Mouse (Mus musculus) neural tube, embryonic 14.5 days (tissue): ENCODE results near the gene Borcs7. TPM values are rescaled to one million over a fixed set of nuclear protein-coding genes. Genes with fewer than 3 reads are reported as not detected.

ENCODE experiments used
- ATAC-seq: fragments of 200-750 bp; cut with Nextera tagmentation; 2 replicates; pipeline ENCODE4 v1.8.0; 2017; ENCODE audit warnings: low read depth, mild to moderate bottlenecking, moderate TSS enrichment, moderate library complexity
- H3K27ac ChIP-seq: fragments of 300-500 bp; sonication (generic); 2 replicates; pipeline ENCODE4 v1.5.1; 2014; ENCODE audit warnings: low read depth, mild to moderate bottlenecking, control low read depth, low read length, moderate library complexity, mixed read lengths
- H3K27me3 ChIP-seq: fragments of 300-500 bp; sonication (generic); 2 replicates; pipeline ENCODE4 v1.6.1; 2014; ENCODE audit warnings: low read length; ENCODE audit not compliant: control insufficient read depth, insufficient read depth
- H3K36me3 ChIP-seq: fragments of 300-500 bp; sonication (generic); 2 replicates; pipeline ENCODE4 v1.6.1; 2014; ENCODE audit warnings: low read length, mixed read lengths; ENCODE audit not compliant: control insufficient read depth, insufficient read depth
- H3K4me1 ChIP-seq: fragments of 300-500 bp; sonication (generic); 2 replicates; pipeline ENCODE4 v1.6.1; 2014; ENCODE audit warnings: low read length; ENCODE audit not compliant: control insufficient read depth, insufficient read depth
- H3K4me2 ChIP-seq: fragments of 300-500 bp; sonication (generic); 2 replicates; pipeline ENCODE4 v1.6.1; 2014; ENCODE audit warnings: mild to moderate bottlenecking, low read depth, low read length, control low read depth
- H3K4me3 ChIP-seq: fragments of 300-500 bp; sonication (generic); 2 replicates; pipeline ENCODE4 v1.5.1; 2014; ENCODE audit warnings: low read depth, low read length, control low read depth, mixed read lengths
- H3K9ac ChIP-seq: fragments of 300-500 bp; sonication (generic); replicated peaks from 2 replicates; pipeline ENCODE4 v1.6.1; 2014; ENCODE audit warnings: low read depth, mild to moderate bottlenecking, control low read depth, low read length, mixed read lengths
- H3K9me3 ChIP-seq: fragments of 300-500 bp; sonication (generic); 2 replicates; pipeline ENCODE4 v1.6.1; 2016; ENCODE audit warnings: low read length; ENCODE audit not compliant: control insufficient read depth
- WGBS: fragments of 180-500 bp; shearing (Covaris S2); extraction: QIAGEN DNeasy Blood & Tissue Kit; methylation state at CpG from one replicate; pipeline ENCODE4 v1.1.7; 2014; 5-methylcytosine and 5-hydroxymethylcytosine counted together
- polyA plus RNA-seq: library from polyadenylated mRNA; unstranded; fragments of >200 nt; fragmentation: Nextera tagmentation; extraction: Ambion mirVana; gene quantifications from 2 replicates; pipeline ENCODE4 v1.2.1, GENCODE M21; 2014

The Borcs7 gene
- polyA plus RNA-seq, 1 experiment from 2014 or later: 28.2 TPM

DNA sequence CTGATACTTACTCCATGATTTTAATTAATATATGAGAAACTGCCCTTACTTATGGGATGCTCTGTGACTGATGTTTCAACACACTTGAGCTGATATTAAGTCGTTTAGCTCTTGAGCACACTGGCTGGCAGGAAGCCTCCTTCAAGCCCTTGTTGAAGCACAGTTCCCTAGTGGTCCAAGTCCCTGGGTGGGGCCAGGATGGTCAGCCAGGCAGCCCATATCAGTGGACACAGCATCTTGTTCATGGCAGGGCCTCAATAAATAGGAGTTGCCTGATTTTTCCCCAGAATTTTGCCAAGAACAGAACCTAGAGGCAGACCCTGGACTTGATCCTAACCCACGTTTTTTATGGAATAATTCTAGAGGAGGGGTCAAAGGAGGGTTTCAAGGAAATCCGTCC, 42.5 kb upstream of the Borcs7 start:
- Histone ChIP-seq H3K9me3 (no peaks in the 10 kb centered on the region), H3K4me3 (no peak overlapping the region), H3K36me3 (0 out of 2 replicates have a peak, but pooled peaks cover under 1% of the 10 kb centered on the region), H3K4me1 (peaks cover 18% of the 10 kb centered on the region), H3K27ac (no peak overlapping the region), H3K9ac (no peak overlapping the region), H3K27me3 (no peaks in the 10 kb centered on the region), H3K4me2 (no peak overlapping the region)
- WGBS: 79% methylated on average over 3 of the region's 3 CpGs
- no peak for ATAC-seq

DNA sequence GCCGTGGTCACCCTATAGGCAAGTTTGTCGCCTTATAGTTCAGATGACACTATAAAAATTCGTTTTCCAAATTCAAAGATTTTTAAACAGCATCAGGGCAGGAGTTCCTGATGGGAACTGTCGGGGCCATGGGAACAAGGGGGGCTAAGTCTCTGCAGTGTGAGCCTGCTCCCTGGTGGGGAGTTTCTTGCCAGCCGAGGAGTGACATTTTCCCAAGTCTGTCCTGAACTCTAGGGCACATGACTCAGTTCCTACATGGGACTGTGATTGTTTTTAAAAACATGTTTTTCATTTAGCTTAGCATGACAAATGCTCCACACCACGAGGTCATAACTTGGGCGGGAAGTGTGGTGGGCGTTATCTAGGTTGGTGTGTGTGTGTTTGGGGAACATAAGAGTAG, 41.9 kb upstream of the Borcs7 start:
- ATAC-seq: no peak
- Histone ChIP-seq H3K4me2 (no peak overlapping the region), H3K9ac (no peak overlapping the region), H3K9me3 (no peaks in the 10 kb centered on the region), H3K4me3 (no peak overlapping the region), H3K36me3 (peaks cover 3% of the 10 kb centered on the region; the same call in 1 of the 2 replicates), H3K4me1 (peaks cover 13% of the 10 kb centered on the region), H3K27ac (no peak overlapping the region), H3K27me3 (no peaks in the 10 kb centered on the region)
- 86% methylated on average over 8 of the region's 8 CpGs for WGBS

DNA sequence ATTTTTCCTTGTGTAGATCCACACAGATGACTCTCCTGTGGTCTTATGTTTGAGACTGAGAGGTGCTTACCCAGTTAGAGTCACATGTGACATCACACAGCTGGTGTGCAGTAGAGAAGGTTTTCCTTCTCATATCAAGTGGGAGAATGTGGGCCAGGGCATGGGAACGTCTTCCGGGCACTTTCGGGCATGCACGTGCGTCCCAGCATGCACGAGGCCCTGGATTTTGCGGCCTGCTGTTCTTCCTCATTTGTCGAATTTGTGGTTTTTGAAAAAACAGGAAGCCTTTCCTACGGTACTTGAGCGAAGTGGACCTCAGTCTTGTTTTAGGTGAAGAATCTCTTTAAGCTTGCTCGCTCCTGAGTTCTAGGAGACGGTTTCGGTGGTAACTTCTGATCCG, 41.1 kb upstream of the Borcs7 start:
- no peaks in the 10 kb centered on the region for H3K27me3 ChIP-seq
- H3K4me2 ChIP-seq: no peak overlapping the region
- no peaks in the 10 kb centered on the region for H3K9me3 ChIP-seq
- peaks cover 11% of the 10 kb centered on the region for H3K4me1 ChIP-seq
- H3K27ac ChIP-seq: no peak overlapping the region
- H3K9ac ChIP-seq: no peak overlapping the region
- no peak overlapping the region for H3K4me3 ChIP-seq
- 96% methylated on average over 14 of the region's 14 CpGs for WGBS
- ATAC-seq: no peak
- H3K36me3 ChIP-seq: peaks cover 10% of the 10 kb centered on the region

DNA sequence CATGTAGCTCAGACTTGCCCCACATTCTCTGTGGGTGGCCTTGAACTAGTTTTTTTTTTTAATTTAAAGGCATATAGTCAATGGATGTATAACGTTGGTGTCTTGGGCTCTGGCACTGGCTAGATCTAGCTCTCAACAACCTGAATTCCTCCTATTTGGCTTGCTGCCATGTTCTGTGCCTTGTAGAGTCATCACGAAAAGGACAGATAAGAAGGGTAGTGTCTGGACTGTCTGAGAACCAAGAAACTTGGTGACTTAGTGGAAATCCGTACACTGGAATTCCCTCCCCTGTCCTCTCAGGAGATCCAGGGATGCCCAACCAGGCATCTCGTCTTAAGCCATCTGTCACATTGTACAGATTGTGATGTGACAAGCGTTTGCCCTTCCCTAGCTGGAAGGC, 36.5 kb upstream of the Borcs7 start:
- no peak for ATAC-seq
- peaks cover 29% of the 10 kb centered on the region for H3K36me3 ChIP-seq

DNA sequence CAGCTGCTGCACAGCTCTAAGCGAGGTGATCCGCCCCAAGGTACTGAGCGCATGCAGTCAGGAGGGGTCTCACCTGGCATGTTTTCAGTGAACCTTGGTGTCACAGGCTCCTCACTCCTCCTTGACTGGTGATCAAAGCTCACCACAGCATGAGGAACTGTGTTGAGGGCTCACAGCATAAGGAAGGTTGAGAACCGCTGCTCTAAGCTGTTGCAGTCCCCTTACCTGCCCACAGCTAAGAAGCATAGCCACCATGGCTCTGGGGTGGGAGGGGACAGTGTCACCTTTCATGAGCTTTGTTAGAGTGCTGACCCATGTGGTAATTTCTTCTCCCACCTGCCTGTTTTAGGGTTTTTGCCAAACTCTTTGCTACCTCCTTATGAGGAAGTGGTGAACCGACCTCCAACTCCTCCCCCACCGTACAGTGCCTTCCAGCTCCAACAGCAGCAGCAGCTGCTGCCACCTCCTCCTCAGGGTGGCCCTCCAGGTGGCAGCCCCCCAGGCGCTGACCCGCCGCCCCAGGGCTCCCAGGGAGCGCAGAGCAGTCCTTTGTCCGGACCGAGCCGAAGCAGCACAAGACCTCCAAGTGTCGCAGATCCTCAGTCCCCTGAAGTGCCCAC, 36.0 kb upstream of the Borcs7 start:
- no peaks in the 10 kb centered on the region for H3K9me3 ChIP-seq
- H3K9ac ChIP-seq: no peak overlapping the region
- H3K4me1 ChIP-seq: no peaks in the 10 kb centered on the region
- H3K36me3 ChIP-seq: peaks cover 29% of the 10 kb centered on the region
- H3K27ac ChIP-seq: no peak overlapping the region
- no peak overlapping the region for H3K4me3 ChIP-seq
- WGBS: 92% methylated on average over 14 of the region's 14 CpGs
- H3K4me2 ChIP-seq: no peak overlapping the region
- no peak for ATAC-seq
- no peaks in the 10 kb centered on the region for H3K27me3 ChIP-seq

More for the DNA sequence above, 36.5 kb upstream of the Borcs7 start:
- Histone ChIP-seq H3K9ac (no peak overlapping the region), H3K27ac (no peak overlapping the region), H3K4me1 (no peaks in the 10 kb centered on the region), H3K4me2 (no peak overlapping the region), H3K4me3 (no peak overlapping the region), H3K9me3 (no peaks in the 10 kb centered on the region), H3K27me3 (no peaks in the 10 kb centered on the region)
- 83% methylated on average over 5 of the region's 5 CpGs for WGBS

DNA sequence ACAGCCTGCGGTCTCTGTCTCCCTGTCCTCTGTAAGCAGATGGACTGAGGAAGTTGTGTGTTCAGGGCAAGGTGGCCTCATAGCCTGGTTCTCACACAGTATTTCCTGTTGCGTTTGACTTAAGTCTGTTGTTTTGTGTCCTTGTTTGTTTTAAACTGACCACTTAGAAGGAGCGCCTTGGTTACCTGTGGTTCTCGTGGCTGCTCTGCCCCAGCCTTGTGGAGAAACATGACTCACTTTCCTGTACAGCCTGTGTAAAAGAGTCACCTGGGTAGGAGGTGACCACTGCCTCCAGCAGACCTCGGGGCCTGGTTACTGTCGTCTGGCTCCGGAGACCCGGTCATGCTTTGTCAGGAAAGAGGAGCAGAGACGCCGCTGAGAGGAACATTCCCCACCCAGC, 34.1 kb upstream of the Borcs7 start:
- H3K27ac ChIP-seq: no peak overlapping the region
- H3K4me1 ChIP-seq: no peaks in the 10 kb centered on the region
- H3K27me3 ChIP-seq: no peaks in the 10 kb centered on the region
- no peak overlapping the region for H3K4me3 ChIP-seq
- no peaks in the 10 kb centered on the region for H3K9me3 ChIP-seq
- ATAC-seq: no peak
- H3K36me3 ChIP-seq: peaks cover 29% of the 10 kb centered on the region
- WGBS: 93% methylated on average over 10 of the region's 10 CpGs
- no peak overlapping the region for H3K9ac ChIP-seq
- no peak overlapping the region for H3K4me2 ChIP-seq

DNA sequence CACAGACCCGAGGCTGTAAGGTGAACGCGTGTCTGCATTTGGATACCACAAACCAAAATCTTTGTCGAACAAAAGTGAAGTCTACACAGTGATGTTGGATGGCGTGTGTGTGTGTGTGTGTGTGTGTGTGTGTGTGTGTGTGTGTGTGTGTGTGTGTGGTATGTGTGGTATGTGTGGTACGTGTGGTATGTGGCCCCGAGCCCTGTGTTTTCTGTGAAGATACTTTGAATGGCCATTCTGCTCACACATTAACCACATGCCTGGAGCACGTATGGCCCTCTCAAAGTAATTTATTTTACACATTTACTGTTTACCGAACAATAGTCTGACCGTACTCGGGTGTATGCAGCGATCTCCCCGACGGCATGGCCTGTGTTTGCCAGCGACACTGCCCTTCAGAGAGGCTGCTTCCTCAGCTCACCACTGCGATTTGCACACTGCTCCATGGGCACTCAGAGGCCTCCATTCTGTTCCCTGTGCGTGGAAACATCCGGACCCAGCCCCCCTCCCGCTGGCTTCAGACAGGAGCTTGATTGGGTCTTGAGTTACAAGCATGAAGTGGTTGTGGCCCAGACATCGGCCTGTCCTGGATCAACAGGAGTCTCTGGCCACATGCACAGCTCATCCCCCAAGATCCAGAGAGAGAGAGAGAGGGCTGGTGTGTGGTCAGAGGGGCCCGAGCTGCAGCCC, 33.4 kb upstream of the Borcs7 start:
- Histone ChIP-seq H3K36me3 (peaks cover 29% of the 10 kb centered on the region), H3K4me3 (no peak overlapping the region), H3K4me2 (no peak overlapping the region), H3K4me1 (no peaks in the 10 kb centered on the region), H3K9ac (no peak overlapping the region), H3K27ac (no peak overlapping the region), H3K9me3 (no peaks in the 10 kb centered on the region), H3K27me3 (no peaks in the 10 kb centered on the region)
- 94% methylated on average over 21 of the region's 21 CpGs for WGBS
- ATAC-seq: no peak

DNA sequence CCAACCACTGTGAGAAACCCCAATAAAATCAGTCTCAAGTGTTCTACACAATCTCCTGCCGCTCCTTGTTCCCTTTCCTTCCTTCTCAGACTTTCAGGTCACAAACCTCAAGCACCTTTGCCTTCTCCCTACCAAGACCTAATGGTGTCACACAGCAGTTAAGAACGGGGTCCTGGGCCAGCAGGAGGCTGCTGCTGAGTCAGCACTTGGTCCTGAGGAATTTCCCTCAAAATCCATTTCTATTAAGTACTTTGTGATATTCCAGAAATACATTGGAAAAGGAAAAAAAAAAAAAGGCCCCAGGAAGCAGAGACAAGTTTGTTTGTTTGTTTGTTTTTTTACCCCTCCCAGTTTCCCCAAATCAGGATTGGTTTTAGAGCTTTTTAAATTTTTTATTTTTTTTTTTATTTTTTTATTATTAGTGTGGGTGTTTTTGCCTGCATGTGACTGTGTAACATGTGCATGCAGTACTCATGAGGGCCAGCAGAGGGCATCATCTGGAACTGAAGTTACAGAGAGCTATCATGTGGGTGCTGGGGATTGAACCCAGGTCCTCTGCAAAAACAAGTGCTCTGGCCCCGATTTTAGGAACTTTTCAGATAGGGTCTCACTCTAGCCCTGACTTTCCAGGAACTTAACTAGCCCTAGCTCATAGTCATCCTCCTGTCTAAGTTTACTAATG, 32.2 kb upstream of the Borcs7 start:
- Histone ChIP-seq H3K9ac (no peak overlapping the region), H3K4me3 (no peak overlapping the region), H3K9me3 (no peaks in the 10 kb centered on the region), H3K4me2 (no peak overlapping the region), H3K27ac (no peak overlapping the region), H3K4me1 (no peaks in the 10 kb centered on the region), H3K27me3 (no peaks in the 10 kb centered on the region), H3K36me3 (peaks cover 26% of the 10 kb centered on the region)
- no peak for ATAC-seq
- 91% methylated on average over 3 of the region's 3 CpGs for whole genome bisulfite sequencing

DNA sequence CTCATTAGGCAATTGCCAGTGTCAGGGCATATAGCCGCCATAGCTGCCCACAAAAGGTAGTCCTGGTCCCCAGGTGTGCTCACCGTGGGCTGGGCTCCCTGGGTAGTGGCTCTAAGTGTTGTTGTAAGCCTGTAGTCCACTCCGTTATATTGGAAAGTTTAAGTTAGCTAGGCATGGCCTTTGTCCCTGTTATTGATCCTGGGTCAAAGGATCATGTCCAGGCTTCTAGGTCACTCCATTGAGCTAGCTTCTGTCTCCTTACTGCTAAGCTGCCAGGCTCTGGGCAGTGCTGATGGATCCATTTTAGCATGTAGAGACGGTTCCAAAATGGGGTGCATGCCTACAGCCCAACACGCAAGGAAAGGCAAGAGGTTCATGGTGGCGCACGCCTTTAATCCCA, 31.4 kb upstream of the Borcs7 start:
- H3K27me3 ChIP-seq: no peaks in the 10 kb centered on the region
- H3K36me3 ChIP-seq: peaks cover 21% of the 10 kb centered on the region
- no peaks in the 10 kb centered on the region for H3K9me3 ChIP-seq
- H3K4me3 ChIP-seq: no peak overlapping the region
- no peak overlapping the region for H3K9ac ChIP-seq
- H3K4me1 ChIP-seq: no peaks in the 10 kb centered on the region
- WGBS: 97% methylated on average over 7 of the region's 7 CpGs
- no peak overlapping the region for H3K27ac ChIP-seq
- no peak overlapping the region for H3K4me2 ChIP-seq
- ATAC-seq: no peak
